Mouse (Mus musculus): ENCODE data around the gene Gm28036. TPM values are rescaled to one million over a fixed set of nuclear protein-coding genes. Genes with fewer than 3 reads are reported as not detected.

Gm28036 gene
- 12.3 and 14.2 TPM in 2 replicates for polyA plus RNA-seq (2014; fragmentation: Nextera tagmentation; extraction: Ambion mirVana)

- peaks cover 35% of the 10 kb centered on the region for H3K36me3 ChIP-seq (replicated peaks; ENCODE audit: control insufficient read depth, insufficient read depth)
- H3K27me3 ChIP-seq (ENCODE audit: control insufficient read depth, insufficient read depth, low read length): no peaks in the 10 kb centered on the region
- WGBS: 93% methylated on average over 5 of the region's 5 CpGs
- H3K4me2 ChIP-seq (replicated peaks): no peak within 1 kb of the TSS
- H3K4me3 ChIP-seq (replicated peaks; ENCODE audit: low read length): no peak within 1 kb of the TSS
- no peaks in the 10 kb centered on the region for H3K9me3 ChIP-seq (ENCODE audit: control insufficient read depth, low read length)
- ATAC-seq (ENCODE audit: low FRiP score) (no peak), DNase-seq (ENCODE audit: low spot score) (no peak)
- H3K4me1 ChIP-seq (replicated peaks; ENCODE audit: control insufficient read depth, insufficient read depth, low read length): no peaks in the 10 kb centered on the region
- H3K27ac ChIP-seq: no peak within 1 kb of the TSS
- no peak within 1 kb of the TSS for H3K9ac ChIP-seq
Measured at GRCm38 (mm10) chr2:156126992-156127391, at the start of gene Gm28036. Gene Gm28036, minus strand, starts transcription at chr2:156127092.

- Histone ChIP-seq H3K9ac (no peak overlapping the region), H3K27me3 (ENCODE audit: control insufficient read depth, insufficient read depth, low read length) (no peaks in the 10 kb centered on the region), H3K36me3 (replicated peaks; ENCODE audit: control insufficient read depth, insufficient read depth) (peaks cover 98% of the 10 kb centered on the region), H3K9me3 (ENCODE audit: control insufficient read depth, low read length) (no peaks in the 10 kb centered on the region), H3K4me3 (replicated peaks; ENCODE audit: low read length) (no peak overlapping the region), H3K4me2 (replicated peaks) (no peak overlapping the region), H3K4me1 (replicated peaks; ENCODE audit: control insufficient read depth, insufficient read depth, low read length) (no peaks in the 10 kb centered on the region), H3K27ac (no peak overlapping the region)
- DNase-seq (ENCODE audit: low spot score): no peak
- no peak for ATAC-seq (ENCODE audit: low FRiP score)
- WGBS: 93% methylated on average over 5 of the region's 5 CpGs
Measured at GRCm38 (mm10) chr2:156166557-156166956, 39.7 kb upstream of the Gm28036 start.

- Histone ChIP-seq H3K9ac (no peak overlapping the region), H3K4me1 (replicated peaks; ENCODE audit: control insufficient read depth, insufficient read depth, low read length) (no peaks in the 10 kb centered on the region), H3K4me2 (replicated peaks) (no peak overlapping the region), H3K36me3 (replicated peaks; ENCODE audit: control insufficient read depth, insufficient read depth) (peaks cover 96% of the 10 kb centered on the region), H3K9me3 (ENCODE audit: control insufficient read depth, low read length) (no peaks in the 10 kb centered on the region), H3K27me3 (ENCODE audit: control insufficient read depth, insufficient read depth, low read length) (no peaks in the 10 kb centered on the region), H3K27ac (no peak overlapping the region), H3K4me3 (replicated peaks; ENCODE audit: low read length) (no peak overlapping the region)
- ATAC-seq (ENCODE audit: low FRiP score): no peak
- WGBS: 98% methylated on average over 1 of the region's 1 CpGs
- DNase-seq (ENCODE audit: low spot score): no peak
Measured at GRCm38 (mm10) chr2:156165478-156165877, 38.6 kb upstream of the Gm28036 start.

GRCm38 (mm10) chr2:156151538-156151937 is 24.6 kb upstream of the Gm28036 start:
- no peak for ATAC-seq (ENCODE audit: low FRiP score)
- no peaks in the 10 kb centered on the region for H3K27me3 ChIP-seq (ENCODE audit: control insufficient read depth, insufficient read depth, low read length)
- no peak overlapping the region for H3K27ac ChIP-seq
- no peaks in the 10 kb centered on the region for H3K4me1 ChIP-seq (replicated peaks; ENCODE audit: control insufficient read depth, insufficient read depth, low read length)
- H3K9me3 ChIP-seq (ENCODE audit: control insufficient read depth, low read length): no peaks in the 10 kb centered on the region
- no peak overlapping the region for H3K4me3 ChIP-seq (replicated peaks; ENCODE audit: low read length)
- DNase-seq (ENCODE audit: low spot score): no peak
- H3K9ac ChIP-seq: no peak overlapping the region
- peaks cover 91% of the 10 kb centered on the region for H3K36me3 ChIP-seq (replicated peaks; ENCODE audit: control insufficient read depth, insufficient read depth)
- no peak overlapping the region for H3K4me2 ChIP-seq (replicated peaks)

- H3K9ac ChIP-seq: no peak overlapping the region
- 93% methylated on average over 3 of the region's 3 CpGs for WGBS
- no peak for ATAC-seq (ENCODE audit: low FRiP score)
- H3K4me1 ChIP-seq (replicated peaks; ENCODE audit: control insufficient read depth, insufficient read depth, low read length): peaks cover 18% of the 10 kb centered on the region
- peaks cover 64% of the 10 kb centered on the region for H3K36me3 ChIP-seq (replicated peaks; ENCODE audit: control insufficient read depth, insufficient read depth)
- no peak overlapping the region for H3K4me3 ChIP-seq (replicated peaks; ENCODE audit: low read length)
- no peaks in the 10 kb centered on the region for H3K27me3 ChIP-seq (ENCODE audit: control insufficient read depth, insufficient read depth, low read length)
- no peak overlapping the region for H3K27ac ChIP-seq
- H3K9me3 ChIP-seq (ENCODE audit: control insufficient read depth, low read length): no peaks in the 10 kb centered on the region
- H3K4me2 ChIP-seq (replicated peaks): no peak overlapping the region
- no peak for DNase-seq (ENCODE audit: low spot score)
Measured at GRCm38 (mm10) chr2:156147316-156147915, 20.5 kb upstream of the Gm28036 start.

GRCm38 (mm10) chr2:156146272-156146989 is 19.5 kb upstream of the Gm28036 start:
- H3K27ac ChIP-seq: no peak overlapping the region
- H3K36me3 ChIP-seq (replicated peaks; ENCODE audit: control insufficient read depth, insufficient read depth): peaks cover 55% of the 10 kb centered on the region
- no peak overlapping the region for H3K9ac ChIP-seq
- H3K27me3 ChIP-seq (ENCODE audit: control insufficient read depth, insufficient read depth, low read length): no peaks in the 10 kb centered on the region
- no peak overlapping the region for H3K4me3 ChIP-seq (replicated peaks; ENCODE audit: low read length)
- no peak overlapping the region for H3K4me2 ChIP-seq (replicated peaks)
- no peak for DNase-seq (ENCODE audit: low spot score)
- WGBS: 65% methylated on average over 5 of the region's 5 CpGs
- peaks cover 18% of the 10 kb centered on the region for H3K4me1 ChIP-seq (replicated peaks; ENCODE audit: control insufficient read depth, insufficient read depth, low read length)
- no peaks in the 10 kb centered on the region for H3K9me3 ChIP-seq (ENCODE audit: control insufficient read depth, low read length)
- no peak for ATAC-seq (ENCODE audit: low FRiP score)

GRCm38 (mm10) chr2:156145486-156146130 is 18.7 kb upstream of the Gm28036 start:
- H3K27me3 ChIP-seq (ENCODE audit: control insufficient read depth, insufficient read depth, low read length): no peaks in the 10 kb centered on the region
- peaks cover 18% of the 10 kb centered on the region for H3K4me1 ChIP-seq (replicated peaks; ENCODE audit: control insufficient read depth, insufficient read depth, low read length)
- no peak for DNase-seq (ENCODE audit: low spot score)
- H3K4me2 ChIP-seq (replicated peaks): peak overlapping the region; percentile 72; the same call in 1 of the 2 replicates
- H3K36me3 ChIP-seq (replicated peaks; ENCODE audit: control insufficient read depth, insufficient read depth): peaks cover 48% of the 10 kb centered on the region
- peak overlapping the region; percentile 80; the same call in 1 of the 2 replicates for H3K4me3 ChIP-seq (replicated peaks; ENCODE audit: low read length)
- H3K27ac ChIP-seq: no peak overlapping the region
- H3K9me3 ChIP-seq (ENCODE audit: control insufficient read depth, low read length): no peaks in the 10 kb centered on the region
- no peak for ATAC-seq (ENCODE audit: low FRiP score)
- H3K9ac ChIP-seq: no peak overlapping the region
- 70% methylated on average over 11 of the region's 11 CpGs for WGBS

GRCm38 (mm10) chr2:156143953-156144724 is 17.2 kb upstream of the Gm28036 start, which contains the start of the genes Romo1 and Nfs1:
Gene Romo1, plus strand, starts transcription at chr2:156144039.
Gene Nfs1, minus strand, starts transcription at chr2:156144186.
- under 1% methylated on average over 69 of the region's 70 CpGs for WGBS
- peaks cover 18% of the 10 kb centered on the region for H3K4me1 ChIP-seq (replicated peaks; ENCODE audit: control insufficient read depth, insufficient read depth, low read length)
- peaks cover 34% of the 10 kb centered on the region for H3K36me3 ChIP-seq (replicated peaks; ENCODE audit: control insufficient read depth, insufficient read depth)
- H3K9me3 ChIP-seq (ENCODE audit: control insufficient read depth, low read length): no peaks in the 10 kb centered on the region
- peak within 1 kb of the TSS; percentile 88 for H3K9ac ChIP-seq
- peak within 1 kb of the TSS; percentile 72 for H3K4me2 ChIP-seq (replicated peaks)
- H3K27ac ChIP-seq: peak within 1 kb of the TSS; percentile 94
- H3K4me3 ChIP-seq (replicated peaks; ENCODE audit: low read length): peak within 1 kb of the TSS; percentile 80
- ATAC-seq (ENCODE audit: low FRiP score): peak; percentile 99
- peak; percentile 96 for DNase-seq (ENCODE audit: low spot score)
- H3K27me3 ChIP-seq (ENCODE audit: control insufficient read depth, insufficient read depth, low read length): no peaks in the 10 kb centered on the region

GRCm38 (mm10) chr2:156143367-156143766 is 16.5 kb upstream of the Gm28036 start:
- peak overlapping the region; percentile 80 for H3K4me3 ChIP-seq (replicated peaks; ENCODE audit: low read length)
- peak overlapping the region; percentile 88 for H3K9ac ChIP-seq
- no peaks in the 10 kb centered on the region for H3K27me3 ChIP-seq (ENCODE audit: control insufficient read depth, insufficient read depth, low read length)
- no peaks in the 10 kb centered on the region for H3K9me3 ChIP-seq (ENCODE audit: control insufficient read depth, low read length)
- peak overlapping the region; percentile 72 for H3K4me2 ChIP-seq (replicated peaks)
- peak overlapping the region; percentile 94 for H3K27ac ChIP-seq
- DNase-seq (ENCODE audit: low spot score) (no peak), ATAC-seq (ENCODE audit: low FRiP score) (no peak)
- H3K36me3 ChIP-seq (replicated peaks; ENCODE audit: control insufficient read depth, insufficient read depth): peaks cover 26% of the 10 kb centered on the region
- peaks cover 18% of the 10 kb centered on the region for H3K4me1 ChIP-seq (replicated peaks; ENCODE audit: control insufficient read depth, insufficient read depth, low read length)
- WGBS: 3% methylated on average over 16 of the region's 16 CpGs

All from hindbrain, embryonic 14.5 days (tissue).